Mouse (Mus musculus) erythroblast, adult 5-6 weeks (primary cell): ENCODE measurements around the gene Dscam. TPM values are rescaled to one million over a fixed set of nuclear protein-coding genes. Genes with fewer than 3 reads are reported as not detected.

Source experiments
- ATAC-seq: replicated peaks from 2 replicates; pipeline ENCODE4 v1.8.0; 2016; ENCODE audit warnings: moderate number of reproducible peaks, mild to moderate bottlenecking, moderate TSS enrichment, inconsistent platforms; ENCODE audit not compliant: poor library complexity, low FRiP score, severe bottlenecking
- total RNA-seq, 2 experiments: library from RNA; stranded (forward) in 1 of 2; stranded (reverse) in 1 of 2; fragments of 150-400 nt in 1 of 2; fragments of 200-764, 138-1000 nt in 1 of 2; gene quantifications; 2 replicates each; pipeline versions ENCODE4 v1.2.3 to v1.2.4; 2015 to 2017; ENCODE audit warnings: low replicate concordance in 2 of 2

Gene Dscam
- 0.58 TPM in 1 of 2 replicates, not detected in the other for total RNA-seq (2015; ENCODE audit: low replicate concordance)
- total RNA-seq (2017; ENCODE audit: low replicate concordance) = not detected in 2 replicates

GRCm38 (mm10) chr16:97170513-97171081 lies at the start of gene Dscam:
Gene Dscam (minus strand): TSS chr16:97170752.
- no peak for ATAC-seq

DNA sequence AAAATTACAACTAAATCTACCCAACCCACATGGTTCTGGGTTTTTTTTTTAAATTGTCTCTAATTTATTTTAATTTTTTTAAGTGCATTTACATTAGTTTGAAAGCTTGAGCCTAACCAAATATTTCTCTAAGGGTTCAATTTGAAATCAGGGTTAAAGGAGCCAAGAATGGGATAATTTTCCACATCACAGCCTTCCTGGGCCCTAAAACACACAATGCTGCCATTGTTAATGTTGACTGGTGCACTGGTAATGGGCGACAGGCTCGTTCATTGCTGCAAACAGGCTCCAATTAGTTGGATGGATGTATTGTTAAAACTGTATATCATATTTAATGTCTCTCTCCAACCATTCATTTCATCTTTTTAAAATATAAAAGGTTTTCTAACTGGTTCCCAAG lies 48.8 kb upstream of the Dscam start:
- no peak for ATAC-seq

DNA sequence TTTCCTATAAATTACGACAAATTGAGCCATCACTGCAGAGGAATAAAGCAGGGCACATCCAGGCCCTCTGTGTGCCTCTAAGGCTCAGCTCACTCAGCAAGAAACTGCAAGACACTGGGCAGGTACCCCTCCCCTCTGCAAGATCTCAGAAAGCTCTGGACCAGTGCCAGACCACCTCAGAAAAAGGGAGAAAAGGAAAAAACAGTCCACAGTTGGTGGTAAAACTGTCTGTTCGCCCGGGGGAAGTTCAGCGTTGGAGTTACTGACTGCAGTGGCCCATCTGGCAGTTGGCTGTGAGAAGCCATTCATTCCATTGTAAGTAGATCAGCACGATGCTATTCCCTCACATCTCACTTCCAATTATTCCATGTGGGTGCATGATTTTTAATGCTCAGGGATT lies 39.4 kb upstream of the Dscam start:
- no peak for ATAC-seq

- no peak for ATAC-seq
Observed at GRCm38 (mm10) chr16:97208276-97208675, 37.7 kb upstream of the Dscam start.

DNA sequence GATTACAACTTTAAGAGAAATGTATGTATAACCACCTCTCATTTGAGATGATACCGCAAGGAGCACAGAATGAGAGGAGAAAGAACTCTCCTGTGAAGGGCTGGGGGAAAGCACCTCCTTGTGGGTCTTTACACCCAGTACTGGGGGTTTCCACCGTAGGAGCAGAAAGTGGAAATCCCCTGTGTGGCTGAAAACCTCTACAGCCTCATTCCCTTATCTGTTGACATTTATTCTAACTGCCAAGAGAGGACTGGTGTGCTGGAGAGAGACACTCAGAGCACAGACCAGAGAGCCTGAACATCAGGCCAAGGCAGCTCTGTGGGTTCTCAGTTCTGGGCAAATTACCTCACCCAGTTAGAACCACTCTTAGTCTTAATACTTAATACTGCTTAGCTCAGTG lies 33.5 kb upstream of the Dscam start:
- no peak for ATAC-seq

DNA sequence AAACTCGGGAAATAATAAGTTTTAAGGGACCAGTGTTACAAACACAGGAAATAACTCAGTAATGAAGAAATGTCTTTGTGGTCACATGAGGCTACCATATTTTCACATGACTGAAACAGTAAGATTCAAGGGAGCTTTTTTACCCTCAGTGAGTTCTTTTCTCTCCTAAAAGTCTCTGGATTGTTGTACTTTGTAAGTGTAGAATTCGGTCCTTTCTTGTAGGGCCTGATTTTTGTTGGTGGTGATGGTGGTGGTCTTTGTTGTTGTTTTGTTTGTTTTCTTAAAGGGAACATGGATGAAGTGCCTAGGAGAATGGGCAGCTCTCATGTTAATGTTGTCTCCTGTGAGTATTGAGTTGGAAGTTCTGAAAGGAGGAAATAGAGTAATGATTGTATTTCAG lies 33.0 kb upstream of the Dscam start:
- ATAC-seq = no peak

DNA sequence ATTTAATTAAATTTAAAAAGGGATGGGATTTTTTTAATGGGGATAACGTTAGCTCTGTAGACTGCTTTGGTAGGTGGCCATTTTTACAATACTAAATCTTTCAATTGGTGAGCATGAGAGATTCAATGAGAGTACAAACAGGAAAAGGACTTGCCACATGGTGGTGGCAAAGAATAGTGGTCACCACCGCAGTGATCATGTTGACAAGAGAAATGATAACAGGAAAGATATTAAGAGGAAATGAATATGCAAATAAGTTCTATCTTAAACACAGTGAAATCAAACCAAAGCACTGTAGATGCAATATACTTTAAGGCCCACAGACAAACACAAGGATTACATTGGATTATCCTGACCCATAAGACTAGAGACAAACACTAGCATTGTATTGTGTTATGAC lies 24.1 kb upstream of the Dscam start:
- no peak for ATAC-seq

- ATAC-seq = no peak
Observed at GRCm38 (mm10) chr16:97194179-97194578, 23.6 kb upstream of the Dscam start.

DNA sequence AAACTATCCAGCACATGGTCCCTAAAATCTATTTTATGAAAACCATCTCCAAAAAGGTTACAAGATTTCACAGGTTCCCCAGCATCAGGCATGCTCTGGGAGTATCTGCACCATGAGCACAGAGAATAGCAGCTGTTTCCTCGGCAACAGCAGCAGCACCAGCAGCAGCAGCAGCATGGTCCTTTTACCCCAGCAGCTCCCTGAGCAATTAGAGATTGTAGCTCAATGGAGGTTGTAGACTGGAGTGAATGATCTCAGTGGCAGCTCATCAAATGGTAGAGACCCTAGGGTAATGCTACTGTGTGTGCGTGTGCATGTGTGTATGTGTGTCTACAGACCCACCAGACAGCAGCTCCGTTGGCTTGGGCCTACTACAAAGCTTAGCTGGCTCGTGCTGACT lies 21.7 kb upstream of the Dscam start:
- ATAC-seq = no peak

GRCm38 (mm10) chr16:97190604-97191003 lies 20.1 kb upstream of the Dscam start:
- no peak for ATAC-seq

DNA sequence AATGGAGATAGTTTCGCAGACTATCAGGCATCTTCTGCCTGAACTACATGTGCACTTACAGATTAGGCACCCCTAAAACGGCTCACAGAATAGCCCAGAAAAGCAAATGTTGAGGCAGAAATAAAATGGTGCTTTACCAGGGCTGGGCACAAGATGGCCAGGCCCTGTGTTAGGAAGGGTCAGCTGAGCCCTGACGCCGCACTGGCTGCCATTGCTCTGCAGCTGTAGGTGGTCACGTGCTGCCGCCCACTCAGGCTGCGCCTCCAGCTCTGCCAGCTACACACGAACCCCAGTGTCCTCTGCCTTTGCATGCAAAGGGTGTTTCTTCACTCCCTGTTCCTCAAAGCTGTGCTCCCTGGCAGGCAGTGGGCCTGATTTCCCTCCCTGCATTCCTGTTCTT lies 948 bp upstream of the Dscam start:
- ATAC-seq = no peak

- ATAC-seq = no peak
Observed at GRCm38 (mm10) chr16:97169901-97170512, 545 bp downstream of the Dscam start.

DNA sequence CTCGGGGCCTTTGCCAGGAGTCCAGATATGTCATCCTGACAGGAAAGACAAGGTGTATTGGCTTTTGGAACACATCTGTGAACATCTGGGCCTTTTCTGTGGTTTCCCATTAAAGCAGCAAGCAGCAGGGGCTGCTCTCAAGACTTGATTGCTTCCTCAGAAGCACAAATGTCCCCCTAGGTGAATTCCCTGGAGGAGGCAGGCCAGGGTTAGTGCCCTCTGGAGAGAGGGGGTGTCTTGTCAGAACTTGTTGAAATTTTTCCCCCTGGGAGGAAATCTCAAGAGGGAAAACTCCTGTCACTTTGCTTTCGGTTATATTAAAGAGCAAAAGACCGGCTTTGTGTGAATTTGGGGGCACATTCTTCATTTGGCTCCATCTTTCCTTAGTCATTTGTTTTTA lies 1.9 kb downstream of the Dscam start:
- ATAC-seq = no peak

- ATAC-seq = no peak
Observed at GRCm38 (mm10) chr16:97168030-97168429, 2.5 kb downstream of the Dscam start.

- ATAC-seq = no peak
Observed at GRCm38 (mm10) chr16:97166166-97166565, 4.4 kb downstream of the Dscam start.

GRCm38 (mm10) chr16:97165444-97166121 lies 5.0 kb downstream of the Dscam start:
- ATAC-seq = no peak

DNA sequence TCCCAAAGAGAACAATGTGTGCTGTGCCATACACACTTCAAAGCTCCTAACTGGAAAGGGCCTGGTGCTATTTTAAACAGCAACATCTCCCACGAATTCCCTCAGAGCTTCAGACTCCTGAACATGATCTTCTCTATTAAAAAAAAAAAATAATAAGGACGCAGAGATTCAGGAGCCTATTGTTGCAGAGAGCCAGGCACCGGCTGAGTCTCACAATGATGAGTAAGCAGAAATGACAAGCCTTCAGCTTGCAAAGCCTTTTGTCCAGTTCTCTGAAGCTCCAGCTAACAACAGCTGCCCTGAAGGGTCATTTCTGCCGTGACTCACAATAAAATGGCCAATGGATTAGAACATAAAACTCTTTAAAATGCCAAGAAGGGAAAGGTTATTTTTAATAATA lies 12.3 kb downstream of the Dscam start:
- no peak for ATAC-seq

GRCm38 (mm10) chr16:97144544-97145194 lies 25.9 kb downstream of the Dscam start:
- no peak for ATAC-seq

DNA sequence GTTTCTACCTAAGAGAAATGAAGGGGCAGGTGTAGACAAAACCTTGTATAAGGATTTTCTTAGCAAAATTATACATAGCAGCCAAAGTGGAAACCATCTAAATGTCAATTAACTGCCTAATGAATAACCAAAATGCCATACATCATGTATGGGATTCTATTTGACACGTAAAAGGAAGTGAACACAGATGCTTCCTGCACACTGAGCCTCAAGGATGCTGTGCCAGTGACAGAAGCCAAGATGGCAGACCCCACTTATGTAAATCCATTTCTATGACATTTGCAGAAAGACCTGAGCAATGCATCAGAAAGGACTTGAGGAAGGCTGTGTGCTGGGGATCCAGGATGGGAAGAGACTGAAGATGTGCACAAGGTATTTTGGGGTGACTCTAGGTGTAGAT lies 28.6 kb downstream of the Dscam start:
- ATAC-seq = no peak

- no peak for ATAC-seq
Observed at GRCm38 (mm10) chr16:97135003-97135827, 35.3 kb downstream of the Dscam start.
